Mouse (Mus musculus) forebrain, embryonic 13.5 days (tissue): ENCODE data around the gene Plod2. TPM values are rescaled to one million over a fixed set of nuclear protein-coding genes. Genes with fewer than 3 reads are reported as not detected.

ENCODE experiments used
- ATAC-seq: fragments of 200-750 bp; cut with Nextera tagmentation; 2 replicates; pipeline ENCODE4 v1.8.0; 2017
- H3K27ac ChIP-seq: fragments of 300-500 bp; sonication (generic); 2 replicates; pipeline ENCODE4 v1.5.1; 2015; ENCODE audit warnings: inconsistent platforms, mild to moderate bottlenecking, moderate library complexity
- H3K27me3 ChIP-seq: fragments of 300-500 bp; sonication (generic); 2 replicates; pipeline ENCODE4 v1.6.1; 2015; ENCODE audit warnings: mild to moderate bottlenecking, inconsistent platforms
- H3K36me3 ChIP-seq: fragments of 300-500 bp; sonication (generic); 2 replicates; pipeline ENCODE4 v1.6.1; 2015; ENCODE audit warnings: mild to moderate bottlenecking, inconsistent platforms; ENCODE audit not compliant: poor library complexity, severe bottlenecking
- H3K4me1 ChIP-seq: fragments of 300-500 bp; sonication (generic); 2 replicates; pipeline ENCODE4 v1.6.1; 2015; ENCODE audit warnings: inconsistent platforms
- H3K4me2 ChIP-seq: fragments of 300-500 bp; sonication (generic); 2 replicates; pipeline ENCODE4 v1.6.1; 2015; ENCODE audit warnings: inconsistent platforms, mild to moderate bottlenecking, moderate library complexity
- H3K4me3 ChIP-seq: fragments of 300-500 bp; sonication (generic); 2 replicates; pipeline ENCODE4 v1.5.1; 2015; ENCODE audit warnings: mild to moderate bottlenecking, inconsistent platforms
- H3K9ac ChIP-seq: fragments of 300-500 bp; sonication (generic); 2 replicates; pipeline ENCODE4 v1.6.1; 2015; ENCODE audit warnings: mild to moderate bottlenecking, inconsistent platforms
- H3K9me3 ChIP-seq: fragments of 300-500 bp; sonication (generic); replicated peaks from 2 replicates; pipeline ENCODE4 v1.6.1; 2016; ENCODE audit warnings: inconsistent platforms
- WGBS: fragments of 180-500 bp; shearing (Covaris S2); methylation state at CpG from one replicate; pipeline ENCODE4 v1.1.7; 2015; 5-methylcytosine and 5-hydroxymethylcytosine counted together
- polyA plus RNA-seq: library from polyadenylated mRNA; unstranded; fragments of >200 nt; fragmentation: Nextera tagmentation; extraction: Ambion mirVana; gene quantifications from 2 replicates; pipeline ENCODE4 v1.2.1, GENCODE M21; 2015

Plod2 gene
- polyA plus RNA-seq, 1 experiment from 2014 or later = 9.7 TPM

- WGBS = 88% methylated on average over 5 of the region's 5 CpGs
- H3K4me1 ChIP-seq = no peaks in the 10 kb centered on the region
- H3K9ac ChIP-seq = no peak overlapping the region
- no peaks in the 10 kb centered on the region for H3K9me3 ChIP-seq
- H3K4me3 ChIP-seq = no peak overlapping the region
- H3K27me3 ChIP-seq = no peaks in the 10 kb centered on the region
- no peak overlapping the region for H3K4me2 ChIP-seq
- no peak overlapping the region for H3K27ac ChIP-seq
- peaks cover 12% of the 10 kb centered on the region for H3K36me3 ChIP-seq
- no peak for ATAC-seq
These were observed 47.0 kb downstream of the Plod2 start for GRCm38 (mm10) chr9:92589021-92589420.

DNA sequence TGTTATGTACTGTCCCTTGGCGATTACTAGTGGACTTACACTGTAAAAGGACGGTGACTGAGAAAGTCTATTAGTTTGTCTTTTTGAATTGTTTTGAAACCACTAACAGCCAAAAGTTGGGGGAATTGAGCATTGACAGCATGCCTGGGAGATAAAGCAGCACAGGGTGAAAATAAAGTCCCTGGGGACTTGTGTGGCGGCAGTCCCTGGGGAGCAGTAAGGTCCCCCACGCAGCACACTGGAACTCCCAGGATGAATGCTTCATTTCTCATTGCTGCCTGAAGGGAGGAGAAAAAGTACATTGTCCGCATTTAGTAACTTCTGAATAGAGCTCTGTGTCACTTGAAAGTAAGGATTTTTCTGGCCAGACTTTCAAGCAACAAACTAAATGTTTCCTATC, 49.5 kb downstream of the Plod2 start:
- Histone ChIP-seq H3K27me3 (no peaks in the 10 kb centered on the region), H3K9ac (no peak overlapping the region), H3K36me3 (peaks cover 16% of the 10 kb centered on the region), H3K9me3 (no peaks in the 10 kb centered on the region), H3K4me1 (no peaks in the 10 kb centered on the region), H3K27ac (no peak overlapping the region), H3K4me2 (no peak overlapping the region), H3K4me3 (no peak overlapping the region)
- no peak for ATAC-seq
- 57% methylated on average over 5 of the region's 5 CpGs for WGBS

GRCm38 (mm10) chr9:92592757-92593156, 50.7 kb downstream of the Plod2 start:
- H3K4me1 ChIP-seq = no peaks in the 10 kb centered on the region
- H3K27ac ChIP-seq = no peak overlapping the region
- H3K36me3 ChIP-seq = peaks cover 18% of the 10 kb centered on the region
- H3K4me3 ChIP-seq = no peak overlapping the region
- no peaks in the 10 kb centered on the region for H3K27me3 ChIP-seq
- no peak overlapping the region for H3K9ac ChIP-seq
- whole genome bisulfite sequencing = 90% methylated on average over 8 of the region's 8 CpGs
- no peak overlapping the region for H3K4me2 ChIP-seq
- no peaks in the 10 kb centered on the region for H3K9me3 ChIP-seq
- no peak for ATAC-seq

- Histone ChIP-seq H3K4me1 (no peaks in the 10 kb centered on the region), H3K27me3 (no peaks in the 10 kb centered on the region), H3K36me3 (peaks cover 12% of the 10 kb centered on the region; the same call in 1 of the 2 replicates), H3K4me2 (no peak overlapping the region), H3K9me3 (no peaks in the 10 kb centered on the region), H3K27ac (no peak overlapping the region), H3K9ac (no peak overlapping the region), H3K4me3 (no peak overlapping the region)
- WGBS = 90% methylated on average over 6 of the region's 6 CpGs
- no peak for ATAC-seq
These were observed 52.5 kb downstream of the Plod2 start for GRCm38 (mm10) chr9:92594491-92594890.

GRCm38 (mm10) chr9:92595296-92595695, 53.3 kb downstream of the Plod2 start:
- H3K9me3 ChIP-seq = no peaks in the 10 kb centered on the region
- H3K4me3 ChIP-seq = no peak overlapping the region
- no peak overlapping the region for H3K4me2 ChIP-seq
- H3K4me1 ChIP-seq = no peaks in the 10 kb centered on the region
- no peak for ATAC-seq
- no peak overlapping the region for H3K9ac ChIP-seq
- H3K27ac ChIP-seq = no peak overlapping the region
- H3K36me3 ChIP-seq = peaks cover 12% of the 10 kb centered on the region; the same call in 1 of the 2 replicates
- no peaks in the 10 kb centered on the region for H3K27me3 ChIP-seq
- 93% methylated on average over 4 of the region's 4 CpGs for WGBS

- no peaks in the 10 kb centered on the region for H3K9me3 ChIP-seq
- peaks cover 12% of the 10 kb centered on the region; the same call in 1 of the 2 replicates for H3K36me3 ChIP-seq
- no peaks in the 10 kb centered on the region for H3K27me3 ChIP-seq
- no peak overlapping the region for H3K4me3 ChIP-seq
- WGBS = 77% methylated on average over 9 of the region's 9 CpGs
- no peak for ATAC-seq
- H3K4me2 ChIP-seq = no peak overlapping the region
- H3K27ac ChIP-seq = no peak overlapping the region
- no peak overlapping the region for H3K9ac ChIP-seq
- no peaks in the 10 kb centered on the region for H3K4me1 ChIP-seq
These were observed 55.0 kb downstream of the Plod2 start for GRCm38 (mm10) chr9:92596916-92597547.

DNA sequence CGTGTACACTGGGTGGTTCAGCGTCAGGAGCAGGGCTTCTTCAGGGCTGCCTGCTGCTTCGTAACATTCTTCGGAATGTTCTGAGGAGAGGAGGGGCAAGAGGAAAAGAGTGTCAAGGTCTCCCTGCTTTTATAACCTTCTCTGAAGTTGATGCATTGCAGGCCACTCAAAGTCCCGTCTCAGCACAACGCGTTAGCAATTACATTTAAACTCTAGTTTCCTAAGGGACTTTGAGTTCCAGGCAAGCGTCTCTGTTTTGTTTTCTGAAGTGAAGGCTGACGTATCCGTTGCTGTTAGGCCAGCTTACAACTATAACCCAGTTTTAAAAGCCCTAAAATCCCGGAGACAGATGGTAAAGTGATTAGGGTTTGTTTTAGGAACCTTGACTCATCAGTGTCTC, 55.8 kb downstream of the Plod2 start:
- Histone ChIP-seq H3K4me3 (no peak overlapping the region), H3K27ac (no peak overlapping the region), H3K4me2 (no peak overlapping the region), H3K9ac (no peak overlapping the region), H3K9me3 (no peaks in the 10 kb centered on the region), H3K4me1 (no peaks in the 10 kb centered on the region), H3K36me3 (peaks cover 12% of the 10 kb centered on the region; the same call in 1 of the 2 replicates), H3K27me3 (no peaks in the 10 kb centered on the region)
- 81% methylated on average over 11 of the region's 11 CpGs for WGBS
- ATAC-seq = no peak

DNA sequence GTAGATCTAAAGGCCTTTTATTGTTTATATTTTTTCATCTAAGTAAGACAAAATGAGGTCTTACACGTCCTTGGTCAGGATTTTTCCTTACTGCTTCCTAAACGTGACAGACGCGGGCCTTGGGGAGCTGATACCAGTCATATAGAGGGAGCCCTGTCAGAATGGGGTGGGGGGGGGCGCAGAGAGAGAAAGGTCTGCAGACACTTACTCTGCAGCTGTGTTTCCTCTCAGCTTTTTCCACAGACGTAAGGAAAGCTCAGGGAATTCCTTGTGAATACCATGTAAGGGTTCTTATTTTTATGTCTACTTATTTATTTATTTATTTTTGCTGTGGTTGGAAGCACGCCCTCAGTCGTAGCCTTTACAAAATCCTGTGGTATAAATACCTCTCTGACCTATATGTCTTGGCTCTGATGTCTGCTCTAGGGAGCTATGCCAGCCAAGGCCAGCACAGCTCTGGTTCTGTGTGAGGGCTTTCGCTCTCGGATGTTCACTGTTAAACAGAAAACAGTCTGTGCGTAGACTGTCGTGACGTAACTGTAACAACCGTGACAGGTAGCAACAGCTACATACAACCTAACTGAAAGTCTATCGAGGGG, 58.0 kb downstream of the Plod2 start:
- no peaks in the 10 kb centered on the region for H3K27me3 ChIP-seq
- H3K9ac ChIP-seq = no peak overlapping the region
- H3K4me2 ChIP-seq = no peak overlapping the region
- ATAC-seq = no peak
- H3K36me3 ChIP-seq = peaks cover 12% of the 10 kb centered on the region; the same call in 1 of the 2 replicates
- no peak overlapping the region for H3K4me3 ChIP-seq
- no peaks in the 10 kb centered on the region for H3K4me1 ChIP-seq
- 94% methylated on average over 15 of the region's 15 CpGs for WGBS
- H3K27ac ChIP-seq = no peak overlapping the region
- H3K9me3 ChIP-seq = no peaks in the 10 kb centered on the region

- 47% methylated on average over 5 of the region's 5 CpGs for WGBS
- no peak for ATAC-seq
- no peaks in the 10 kb centered on the region for H3K9me3 ChIP-seq
These were observed 59.5 kb downstream of the Plod2 start for GRCm38 (mm10) chr9:92601551-92601950.

GRCm38 (mm10) chr9:92603541-92603940, 61.5 kb downstream of the Plod2 start:
- no peak overlapping the region for H3K9ac ChIP-seq
- no peak overlapping the region for H3K4me2 ChIP-seq
- ATAC-seq = no peak
- H3K4me1 ChIP-seq = no peaks in the 10 kb centered on the region
- no peak overlapping the region for H3K27ac ChIP-seq
- no peaks in the 10 kb centered on the region for H3K9me3 ChIP-seq
- no peaks in the 10 kb centered on the region for H3K27me3 ChIP-seq
- H3K4me3 ChIP-seq = no peak overlapping the region
- WGBS = 42% methylated on average over 4 of the region's 4 CpGs
- 0 out of 2 replicates have a peak, but pooled peaks cover 10% of the 10 kb centered on the region for H3K36me3 ChIP-seq

More at GRCm38 (mm10) chr9:92601551-92601950, 59.5 kb downstream of the Plod2 start:
- no peak overlapping the region for H3K4me2 ChIP-seq
- H3K4me1 ChIP-seq = no peaks in the 10 kb centered on the region
- H3K27me3 ChIP-seq = no peaks in the 10 kb centered on the region
- no peak overlapping the region for H3K9ac ChIP-seq
- H3K27ac ChIP-seq = no peak overlapping the region
- H3K36me3 ChIP-seq = peaks cover 18% of the 10 kb centered on the region; the same call in 1 of the 2 replicates
- no peak overlapping the region for H3K4me3 ChIP-seq

GRCm38 (mm10) chr9:92610628-92611267, 68.7 kb downstream of the Plod2 start:
- peak; percentile 68; the same call in 1 of the 2 replicates for ATAC-seq
- 70% methylated on average over 9 of the region's 9 CpGs for WGBS

DNA sequence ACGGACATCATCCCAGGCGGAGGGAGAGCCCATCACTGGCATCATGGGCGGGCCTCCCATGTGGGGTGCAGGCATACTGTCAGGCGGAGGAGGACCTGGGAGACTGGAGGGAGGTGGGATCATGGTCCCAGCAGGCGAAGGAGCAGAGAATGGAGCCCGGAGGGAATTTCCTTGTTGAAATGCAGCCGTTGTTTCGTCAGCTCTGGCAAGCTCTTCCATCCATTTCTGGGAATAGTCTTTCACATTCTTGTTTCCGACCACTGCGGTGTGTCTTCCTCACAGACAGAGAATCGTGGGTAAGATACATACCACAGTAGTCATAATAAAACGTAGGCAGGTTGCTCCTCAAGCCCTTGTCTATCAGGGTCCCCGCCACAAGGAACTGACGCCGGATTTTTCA, 70.6 kb downstream of the Plod2 start:
- H3K27me3 ChIP-seq = no peaks in the 10 kb centered on the region
- no peak overlapping the region for H3K9ac ChIP-seq
- H3K9me3 ChIP-seq = no peaks in the 10 kb centered on the region
- ATAC-seq = no peak
- no peaks in the 10 kb centered on the region for H3K4me1 ChIP-seq
- no peaks in the 10 kb centered on the region for H3K36me3 ChIP-seq
- whole genome bisulfite sequencing = 94% methylated on average over 15 of the region's 15 CpGs
- H3K4me2 ChIP-seq = no peak overlapping the region
- H3K4me3 ChIP-seq = no peak overlapping the region
- no peak overlapping the region for H3K27ac ChIP-seq

More at GRCm38 (mm10) chr9:92610628-92611267, 68.7 kb downstream of the Plod2 start:
- Histone ChIP-seq H3K4me1 (no peaks in the 10 kb centered on the region), H3K27me3 (no peaks in the 10 kb centered on the region), H3K36me3 (0 out of 2 replicates have a peak, but pooled peaks cover 7% of the 10 kb centered on the region), H3K4me2 (no peak overlapping the region), H3K4me3 (no peak overlapping the region), H3K27ac (no peak overlapping the region), H3K9ac (no peak overlapping the region), H3K9me3 (no peaks in the 10 kb centered on the region)
